Mouse (Mus musculus) kidney, postnatal 0 days (tissue): Measurements from ENCODE around the gene Tmbim1. TPM values are rescaled to one million over a fixed set of nuclear protein-coding genes. Genes with fewer than 3 reads are reported as not detected.
A peak's percentile ranks its signal among the peaks of the same experiment; 100 is the strongest.

Source experiments
- ATAC-seq: fragments of 200-750 bp; cut with Nextera tagmentation; replicated peaks from 2 replicates; pipeline ENCODE4 v1.8.0; 2017; ENCODE audit warnings: low read depth, moderate number of reproducible peaks, moderate TSS enrichment, moderate library complexity; ENCODE audit not compliant: low FRiP score
- DNase-seq: peaks from one replicate; pipeline ENCODE4 v3.0.0-alpha.2; 2016; ENCODE audit warnings: low spot score
- H3K27ac ChIP-seq: fragments of 300-500 bp; sonication (generic); 2 replicates; pipeline ENCODE4 v1.5.1; 2014; ENCODE audit warnings: mild to moderate bottlenecking
- H3K27me3 ChIP-seq: fragments of 300-500 bp; sonication (generic); 2 replicates; pipeline ENCODE4 v1.6.1; 2014; ENCODE audit warnings: low read length, mixed read lengths; ENCODE audit not compliant: insufficient read depth
- H3K36me3 ChIP-seq: fragments of 300-500 bp; sonication (generic); 2 replicates; pipeline ENCODE4 v1.6.1; 2014; ENCODE audit warnings: low read length, mixed read lengths; ENCODE audit not compliant: insufficient read depth
- H3K4me1 ChIP-seq: fragments of 300-500 bp; sonication (generic); replicated peaks from 2 replicates; pipeline ENCODE4 v1.6.1; 2014; ENCODE audit warnings: antibody characterized with exemption, low read length, mixed read lengths; ENCODE audit not compliant: insufficient read depth
- H3K4me2 ChIP-seq: fragments of 300-500 bp; sonication (generic); 2 replicates; pipeline ENCODE4 v1.6.1; 2014; ENCODE audit warnings: mild to moderate bottlenecking, low read length, moderate library complexity, mixed read lengths
- H3K4me3 ChIP-seq: fragments of 300-500 bp; sonication (generic); replicated peaks from 2 replicates; pipeline ENCODE4 v1.5.1; 2014; ENCODE audit warnings: low read depth, low read length
- H3K9ac ChIP-seq: fragments of 300-500 bp; sonication (generic); 2 replicates; pipeline ENCODE4 v1.6.1; 2014; ENCODE audit warnings: low read depth, low read length
- H3K9me3 ChIP-seq: fragments of 300-500 bp; sonication (generic); replicated peaks from 2 replicates; pipeline ENCODE4 v1.6.1; 2016; ENCODE audit warnings: low read length, inconsistent platforms, mixed read lengths
- CTCF ChIP-seq: IDR thresholded peaks from 2 replicates; pipeline ENCODE4 v1.5.1; 2016; ENCODE audit warnings: antibody characterized with exemption, low read depth, mild to moderate bottlenecking, moderate library complexity
- WGBS: fragments of 180-500 bp; shearing (Covaris S2); extraction: QIAGEN DNeasy Blood & Tissue Kit; methylation state at CpG from one replicate; pipeline ENCODE4 v1.1.7; 2014; 5-methylcytosine and 5-hydroxymethylcytosine counted together
- polyA plus RNA-seq: library from polyadenylated mRNA; unstranded; fragments of >200 nt; fragmentation: Nextera tagmentation; extraction: Ambion mirVana; gene quantifications from 2 replicates; pipeline ENCODE4 v1.2.1, GENCODE M21; 2015

The Tmbim1 gene
- polyA plus RNA-seq, 1 experiment from 2014 or later = 27.8 TPM

GRCm38 (mm10) chr1:74293306-74293960 lies 12.0 kb downstream of the Tmbim1 start:
- 79% methylated on average over 8 of the region's 8 CpGs for WGBS

GRCm38 (mm10) chr1:74292331-74293020 lies 12.9 kb downstream of the Tmbim1 start:
- peaks cover 29% of the 10 kb centered on the region for H3K4me1 ChIP-seq
- 85% methylated on average over 11 of the region's 11 CpGs for WGBS

More at GRCm38 (mm10) chr1:74293306-74293960, 12.0 kb downstream of the Tmbim1 start:
- Histone ChIP-seq H3K9me3 (no peaks in the 10 kb centered on the region), H3K4me2 (no peak overlapping the region), H3K36me3 (peaks cover 32% of the 10 kb centered on the region), H3K4me3 (no peak overlapping the region), H3K27ac (no peak overlapping the region), H3K27me3 (no peaks in the 10 kb centered on the region), H3K4me1 (peaks cover 33% of the 10 kb centered on the region), H3K9ac (no peak overlapping the region)
- ATAC-seq (no peak), DNase-seq (no peak)
- TF ChIP-seq CTCF = no peak

GRCm38 (mm10) chr1:74290141-74290540 lies 15.3 kb downstream of the Tmbim1 start:
- no peaks in the 10 kb centered on the region for H3K9me3 ChIP-seq
- no peak overlapping the region for H3K9ac ChIP-seq
- H3K4me2 ChIP-seq = no peak overlapping the region
- ATAC-seq (no peak), DNase-seq (no peak)
- H3K4me1 ChIP-seq = peaks cover 16% of the 10 kb centered on the region
- TF ChIP-seq CTCF = no peak
- 93% methylated on average over 5 of the region's 5 CpGs for WGBS
- peaks cover 34% of the 10 kb centered on the region for H3K36me3 ChIP-seq
- H3K4me3 ChIP-seq = no peak overlapping the region
- H3K27ac ChIP-seq = 0 out of 2 replicates have a peak overlapping the region, but pooled peaks have one; percentile 8
- H3K27me3 ChIP-seq = no peaks in the 10 kb centered on the region

More at GRCm38 (mm10) chr1:74292331-74293020, 12.9 kb downstream of the Tmbim1 start:
- no peak for TF ChIP-seq CTCF
- Histone ChIP-seq H3K9me3 (no peaks in the 10 kb centered on the region), H3K4me2 (no peak overlapping the region), H3K27me3 (no peaks in the 10 kb centered on the region), H3K36me3 (peaks cover 34% of the 10 kb centered on the region), H3K4me3 (no peak overlapping the region), H3K9ac (no peak overlapping the region), H3K27ac (no peak overlapping the region)
- ATAC-seq (no peak), DNase-seq (no peak)

- H3K9ac ChIP-seq = no peak overlapping the region
- no peak for ATAC-seq
- TF ChIP-seq CTCF = no peak
- peaks cover 34% of the 10 kb centered on the region for H3K36me3 ChIP-seq
- no peak overlapping the region for H3K4me3 ChIP-seq
- H3K9me3 ChIP-seq = no peaks in the 10 kb centered on the region
- no peak overlapping the region for H3K4me2 ChIP-seq
- H3K4me1 ChIP-seq = peaks cover 12% of the 10 kb centered on the region
- H3K27me3 ChIP-seq = no peaks in the 10 kb centered on the region
- 0 out of 2 replicates have a peak overlapping the region, but pooled peaks have one; percentile 8 for H3K27ac ChIP-seq
- DNase-seq = no peak
- 73% methylated on average over 2 of the region's 2 CpGs for WGBS
Measured at GRCm38 (mm10) chr1:74289740-74290139, 15.7 kb downstream of the Tmbim1 start.

- DNase-seq (no peak), ATAC-seq (no peak)
- no peaks in the 10 kb centered on the region for H3K9me3 ChIP-seq
- peaks cover 34% of the 10 kb centered on the region for H3K36me3 ChIP-seq
- H3K4me1 ChIP-seq = peaks cover 10% of the 10 kb centered on the region
- no peak overlapping the region for H3K4me3 ChIP-seq
- H3K4me2 ChIP-seq = no peak overlapping the region
- no peak overlapping the region for H3K27ac ChIP-seq
- no peak for TF ChIP-seq CTCF
- no peaks in the 10 kb centered on the region for H3K27me3 ChIP-seq
- 78% methylated on average over 9 of the region's 9 CpGs for WGBS
- H3K9ac ChIP-seq = no peak overlapping the region
Measured at GRCm38 (mm10) chr1:74289248-74289647, 16.2 kb downstream of the Tmbim1 start.

- 83% methylated on average over 4 of the region's 4 CpGs for WGBS
- peaks cover 34% of the 10 kb centered on the region for H3K36me3 ChIP-seq
- H3K4me1 ChIP-seq = peaks cover 10% of the 10 kb centered on the region
- ATAC-seq = no peak
- H3K9ac ChIP-seq = no peak overlapping the region
- H3K27ac ChIP-seq = no peak overlapping the region
- TF ChIP-seq CTCF = no peak
- H3K27me3 ChIP-seq = no peaks in the 10 kb centered on the region
- DNase-seq = no peak
- no peak overlapping the region for H3K4me2 ChIP-seq
- no peaks in the 10 kb centered on the region for H3K9me3 ChIP-seq
- H3K4me3 ChIP-seq = no peak overlapping the region
Measured at GRCm38 (mm10) chr1:74288327-74288726, 17.1 kb downstream of the Tmbim1 start.
